Mouse (Mus musculus): ENCODE data around the gene Cnbd2. TPM values are rescaled to one million over a fixed set of nuclear protein-coding genes. Genes with fewer than 3 reads are reported as not detected.
A peak's percentile ranks its signal among the peaks of the same experiment; 100 is the strongest.

Gene Cnbd2
- polyA plus RNA-seq, 1 experiment from 2014 or later, result 16.2 TPM

DNA sequence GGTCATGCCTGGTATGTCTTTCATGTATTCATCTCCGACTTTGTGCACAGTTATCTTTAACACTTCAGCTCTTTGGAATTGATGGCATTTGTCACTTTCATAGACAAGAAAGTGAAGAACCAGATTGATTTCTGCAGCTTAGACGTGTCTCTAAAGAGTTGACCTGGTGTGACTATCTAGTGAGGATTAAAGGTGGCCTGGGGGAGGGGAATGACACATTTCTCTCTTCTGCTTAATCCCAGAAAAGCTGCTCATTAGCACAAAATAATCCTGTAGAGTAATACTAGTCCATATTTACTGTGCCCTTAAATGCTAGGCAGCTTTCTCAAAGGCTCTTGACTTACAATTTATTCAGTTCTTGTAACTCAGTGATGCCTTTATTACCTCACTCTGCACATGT, 26.9 kb upstream of the Cnbd2 start:
- H3K4me2 ChIP-seq (ENCODE audit: low read length), result no peak overlapping the region
- peaks cover 35% of the 10 kb centered on the region; the same call in 1 of the 2 replicates for H3K36me3 ChIP-seq (ENCODE audit: insufficient read depth, low read length)
- no peak overlapping the region for H3K27ac ChIP-seq
- no peak overlapping the region for H3K4me3 ChIP-seq (replicated peaks; ENCODE audit: low read depth, low read length)
- no peak for TF ChIP-seq CTCF (IDR thresholded peaks at IDR 0.05; ENCODE audit: low read depth)
- no peaks in the 10 kb centered on the region for H3K27me3 ChIP-seq (ENCODE audit: insufficient read depth, low read length)
- H3K9me3 ChIP-seq (replicated peaks; ENCODE audit: low read length), result no peaks in the 10 kb centered on the region
- H3K4me1 ChIP-seq (replicated peaks; ENCODE audit: insufficient read depth, low read length), result no peaks in the 10 kb centered on the region
- H3K9ac ChIP-seq (ENCODE audit: low read depth, low read length), result no peak overlapping the region
- 71% methylated on average over 2 of the region's 2 CpGs for WGBS
- DNase-seq (ENCODE audit: low spot score) (no peak), ATAC-seq (replicated peaks; ENCODE audit: low FRiP score, low read depth) (no peak)

DNA sequence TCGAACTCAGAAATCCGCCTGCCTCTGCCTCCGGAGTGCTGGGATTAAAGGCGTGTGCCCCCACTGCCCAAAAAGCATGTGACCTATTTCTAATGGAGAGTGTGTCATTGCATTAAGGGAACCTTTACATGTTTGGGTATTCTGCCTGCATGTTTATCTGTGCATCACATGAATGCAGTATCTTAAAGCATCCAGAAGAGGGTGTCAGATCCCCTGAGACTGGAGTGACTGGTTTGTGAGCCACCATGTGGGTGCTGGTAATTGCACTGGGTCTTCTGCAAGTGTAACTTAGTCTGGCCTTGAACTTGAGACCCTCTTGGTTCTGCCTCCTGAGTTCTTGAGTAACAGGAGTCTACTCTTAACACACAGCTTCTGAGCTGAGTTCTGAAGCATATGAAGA, 25.4 kb upstream of the Cnbd2 start:
- DNase-seq (ENCODE audit: low spot score), result no peak
- peaks cover 30% of the 10 kb centered on the region; the same call in 1 of the 2 replicates for H3K36me3 ChIP-seq (ENCODE audit: insufficient read depth, low read length)
- no peak for ATAC-seq (replicated peaks; ENCODE audit: low FRiP score, low read depth)
- no peaks in the 10 kb centered on the region for H3K4me1 ChIP-seq (replicated peaks; ENCODE audit: insufficient read depth, low read length)
- no peak overlapping the region for H3K9ac ChIP-seq (ENCODE audit: low read depth, low read length)
- 93% methylated on average over 4 of the region's 4 CpGs for WGBS
- H3K9me3 ChIP-seq (replicated peaks; ENCODE audit: low read length), result no peaks in the 10 kb centered on the region
- H3K4me3 ChIP-seq (replicated peaks; ENCODE audit: low read depth, low read length), result no peak overlapping the region
- H3K4me2 ChIP-seq (ENCODE audit: low read length), result no peak overlapping the region
- no peaks in the 10 kb centered on the region for H3K27me3 ChIP-seq (ENCODE audit: insufficient read depth, low read length)
- peak; percentile 12; the same call in 1 of the 2 replicates for TF ChIP-seq CTCF (IDR thresholded peaks at IDR 0.05; ENCODE audit: low read depth)
- no peak overlapping the region for H3K27ac ChIP-seq

GRCm38 (mm10) chr2:156288222-156288621, 23.9 kb upstream of the Cnbd2 start:
- WGBS, result 94% methylated on average over 2 of the region's 2 CpGs
- no peak overlapping the region for H3K27ac ChIP-seq
- ATAC-seq (replicated peaks; ENCODE audit: low FRiP score, low read depth), result no peak
- TF ChIP-seq CTCF (IDR thresholded peaks at IDR 0.05; ENCODE audit: low read depth), result no peak
- H3K4me2 ChIP-seq (ENCODE audit: low read length), result no peak overlapping the region
- no peaks in the 10 kb centered on the region for H3K9me3 ChIP-seq (replicated peaks; ENCODE audit: low read length)
- H3K36me3 ChIP-seq (ENCODE audit: insufficient read depth, low read length), result peaks cover 30% of the 10 kb centered on the region; the same call in 1 of the 2 replicates
- no peaks in the 10 kb centered on the region for H3K4me1 ChIP-seq (replicated peaks; ENCODE audit: insufficient read depth, low read length)
- no peak overlapping the region for H3K9ac ChIP-seq (ENCODE audit: low read depth, low read length)
- H3K4me3 ChIP-seq (replicated peaks; ENCODE audit: low read depth, low read length), result no peak overlapping the region
- H3K27me3 ChIP-seq (ENCODE audit: insufficient read depth, low read length), result no peaks in the 10 kb centered on the region
- no peak for DNase-seq (ENCODE audit: low spot score)

DNA sequence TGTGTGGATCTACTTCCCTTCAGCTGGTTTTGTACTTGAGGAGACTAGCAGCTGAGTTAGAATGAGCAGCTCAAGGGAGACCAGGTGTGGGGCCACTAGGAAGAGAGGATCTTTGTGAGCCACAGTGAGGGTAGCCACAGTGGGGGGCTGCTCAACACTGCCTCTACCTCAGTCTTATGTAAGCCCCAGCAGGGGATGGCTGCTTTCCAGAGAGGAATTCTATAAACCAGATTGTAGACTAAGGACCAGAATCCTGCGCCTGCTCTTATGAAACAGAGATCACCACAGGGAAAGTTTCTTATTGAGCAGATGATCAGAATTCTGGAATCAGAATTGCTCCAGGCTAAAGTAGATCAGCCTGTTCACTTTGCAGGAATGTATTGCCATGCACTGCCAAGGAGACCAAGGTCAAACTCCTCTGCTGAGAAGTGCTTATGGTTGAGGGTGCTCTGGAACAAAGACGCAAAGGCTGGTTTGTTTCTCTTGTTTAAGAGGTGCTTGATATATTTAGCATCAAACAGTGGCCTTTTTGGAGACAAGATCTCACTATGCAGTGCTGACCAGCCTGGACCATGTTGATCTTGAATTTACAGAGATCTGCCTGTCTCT, 22.4 kb upstream of the Cnbd2 start:
- WGBS, result 95% methylated on average over 2 of the region's 2 CpGs

GRCm38 (mm10) chr2:156291998-156292397, 20.1 kb upstream of the Cnbd2 start:
- no peak for TF ChIP-seq CTCF (IDR thresholded peaks at IDR 0.05; ENCODE audit: low read depth)
- H3K9me3 ChIP-seq (replicated peaks; ENCODE audit: low read length), result no peaks in the 10 kb centered on the region
- H3K4me2 ChIP-seq (ENCODE audit: low read length), result no peak overlapping the region
- WGBS, result 89% methylated on average over 1 of the region's 1 CpGs
- no peak overlapping the region for H3K4me3 ChIP-seq (replicated peaks; ENCODE audit: low read depth, low read length)
- H3K27me3 ChIP-seq (ENCODE audit: insufficient read depth, low read length), result no peaks in the 10 kb centered on the region
- no peak overlapping the region for H3K9ac ChIP-seq (ENCODE audit: low read depth, low read length)
- ATAC-seq (replicated peaks; ENCODE audit: low FRiP score, low read depth) (no peak), DNase-seq (ENCODE audit: low spot score) (no peak)
- H3K4me1 ChIP-seq (replicated peaks; ENCODE audit: insufficient read depth, low read length), result no peaks in the 10 kb centered on the region
- H3K27ac ChIP-seq, result no peak overlapping the region
- peaks cover 36% of the 10 kb centered on the region for H3K36me3 ChIP-seq (ENCODE audit: insufficient read depth, low read length)

More for the DNA sequence above, 22.4 kb upstream of the Cnbd2 start:
- H3K4me3 ChIP-seq (replicated peaks; ENCODE audit: low read depth, low read length), result no peak overlapping the region
- DNase-seq (ENCODE audit: low spot score) (no peak), ATAC-seq (replicated peaks; ENCODE audit: low FRiP score, low read depth) (no peak)
- no peak overlapping the region for H3K27ac ChIP-seq
- no peak overlapping the region for H3K4me2 ChIP-seq (ENCODE audit: low read length)
- no peaks in the 10 kb centered on the region for H3K4me1 ChIP-seq (replicated peaks; ENCODE audit: insufficient read depth, low read length)
- TF ChIP-seq CTCF (IDR thresholded peaks at IDR 0.05; ENCODE audit: low read depth), result no peak
- no peaks in the 10 kb centered on the region for H3K27me3 ChIP-seq (ENCODE audit: insufficient read depth, low read length)
- no peak overlapping the region for H3K9ac ChIP-seq (ENCODE audit: low read depth, low read length)
- H3K9me3 ChIP-seq (replicated peaks; ENCODE audit: low read length), result no peaks in the 10 kb centered on the region
- H3K36me3 ChIP-seq (ENCODE audit: insufficient read depth, low read length), result peaks cover 42% of the 10 kb centered on the region

- Histone ChIP-seq H3K9me3 (replicated peaks; ENCODE audit: low read length) (no peaks in the 10 kb centered on the region), H3K4me1 (replicated peaks; ENCODE audit: insufficient read depth, low read length) (no peaks in the 10 kb centered on the region), H3K36me3 (ENCODE audit: insufficient read depth, low read length) (peaks cover 27% of the 10 kb centered on the region; the same call in 1 of the 2 replicates), H3K4me3 (replicated peaks; ENCODE audit: low read depth, low read length) (no peak overlapping the region), H3K27ac (peak overlapping the region; percentile 51), H3K27me3 (ENCODE audit: insufficient read depth, low read length) (no peaks in the 10 kb centered on the region), H3K4me2 (ENCODE audit: low read length) (no peak overlapping the region), H3K9ac (ENCODE audit: low read depth, low read length) (no peak overlapping the region)
- 89% methylated on average over 2 of the region's 2 CpGs for WGBS
- DNase-seq (ENCODE audit: low spot score) (no peak), ATAC-seq (replicated peaks; ENCODE audit: low FRiP score, low read depth) (peak; percentile 70)
- TF ChIP-seq CTCF (IDR thresholded peaks at IDR 0.05; ENCODE audit: low read depth), result no peak
Observed at GRCm38 (mm10) chr2:156295601-156296063, 16.5 kb upstream of the Cnbd2 start.
